18 mouse cellular contexts compared by ENCODE assay signal in the genomic region with DNA sequence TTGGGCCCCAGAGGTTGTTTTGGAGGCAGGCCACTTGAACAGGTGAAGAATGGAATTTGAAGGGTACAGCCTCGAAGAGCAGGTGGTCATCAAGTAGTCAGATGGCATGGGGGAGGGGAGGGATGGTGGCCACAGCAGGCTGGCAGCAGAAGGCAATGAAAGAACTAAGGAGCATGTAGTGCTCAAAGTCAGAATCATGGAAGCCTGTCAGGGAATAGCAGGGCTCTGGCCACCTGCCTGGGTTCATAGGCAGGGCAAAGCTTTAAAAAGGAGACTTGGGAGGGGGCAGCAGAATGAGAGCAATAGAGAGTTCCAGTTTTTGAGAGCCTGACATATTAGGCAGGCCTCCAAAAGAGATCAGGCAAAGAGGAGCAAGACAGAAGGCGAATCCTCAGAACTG.
DNase-seq lines count a peak whose midpoint lies in the region; ATAC-seq and TF ChIP-seq lines count a peak whose summit lies in the region.
"Had no signal": no experiment of that assay in that cellular context is flagged by ENCODE, and none has a peak within 500 bp of the region (broad histone marks: within the 10 kb centered on the region; RNA-seq: fewer than 3 reads in every experiment).

No protein-coding gene starts in this region.

- no peak for DNase-seq in layer of hippocampus, adult 2 months (ENCODE audit: low spot score in 2 of 2)
- DNase-seq in layer of hippocampus, adult 18-20 months (ENCODE audit: low spot score in 2 of 2): no peak
- peak; percentile 96 for DNase-seq in brain, adult 2 months (ENCODE audit: low read depth, low spot score)
- peak; percentile 88 for DNase-seq in cerebellum, adult 11 months
- peak; percentile 99 for DNase-seq in cerebellum, postnatal 10 days
- DNase-seq: forebrain, postnatal 0 days; gastrocnemius, postnatal 36 days; kidney, adult 18-20 months; lung, adult 2 months; right cerebral cortex, postnatal 4 days had no signal

- no peak overlapping the region for H3K4me3 ChIP-seq in layer of hippocampus, adult 2 months
- H3K4me3 ChIP-seq in heart, embryonic 11.5 days (ENCODE audit: low read depth, low read length): no peak overlapping the region
- H3K4me3 ChIP-seq in liver, embryonic 12.5 days: no peak overlapping the region
- H3K4me3 ChIP-seq: forebrain, embryonic 10.5 days; left cerebral cortex, adult 2 months; neural tube, embryonic 12.5 days had no signal

- H3K27ac ChIP-seq in layer of hippocampus, adult 2 months: peak overlapping the region; percentile 9; the same call in 1 of the 2 replicates
- no peak overlapping the region for H3K27ac ChIP-seq in heart, embryonic 11.5 days (ENCODE audit: low read depth, low read length)
- no peak overlapping the region for H3K27ac ChIP-seq in liver, embryonic 12.5 days
- H3K27ac ChIP-seq: forebrain, embryonic 10.5 days; kidney, postnatal 0 days; left cerebral cortex, adult 2 months; neural tube, embryonic 12.5 days; stomach, postnatal 0 days had no signal

- no peak for TF ChIP-seq CTCF in layer of hippocampus, adult 2 months (conservative IDR thresholded peaks at IDR 0.05)

- no peaks in the 10 kb centered on the region for H3K36me3 ChIP-seq in heart, embryonic 11.5 days (ENCODE audit: control insufficient read depth, insufficient read depth, low read length)
- H3K36me3 ChIP-seq in liver, embryonic 12.5 days: no peaks in the 10 kb centered on the region
- H3K36me3 ChIP-seq: forebrain, embryonic 10.5 days; neural tube, embryonic 12.5 days had no signal

- no peaks in the 10 kb centered on the region for H3K9me3 ChIP-seq in heart, embryonic 11.5 days (replicated peaks; ENCODE audit: control insufficient read depth, low read length)
- H3K9me3 ChIP-seq in liver, embryonic 12.5 days (replicated peaks): no peaks in the 10 kb centered on the region
- H3K9me3 ChIP-seq: forebrain, embryonic 10.5 days; neural tube, embryonic 12.5 days had no signal

- no peak overlapping the region for H3K9ac ChIP-seq in heart, embryonic 11.5 days (ENCODE audit: low read depth, low read length)
- H3K9ac ChIP-seq in liver, embryonic 12.5 days: no peak overlapping the region
- H3K9ac ChIP-seq: forebrain, postnatal 0 days; neural tube, embryonic 12.5 days had no signal

- H3K27me3 ChIP-seq in heart, embryonic 11.5 days (ENCODE audit: control insufficient read depth, insufficient read depth, low read length): no peaks in the 10 kb centered on the region
- H3K27me3 ChIP-seq in liver, embryonic 12.5 days (replicated peaks): no peaks in the 10 kb centered on the region
- H3K27me3 ChIP-seq: neural tube, embryonic 12.5 days had no signal

- no peaks in the 10 kb centered on the region for H3K4me1 ChIP-seq in heart, embryonic 11.5 days (ENCODE audit: control insufficient read depth, insufficient read depth, low read length)
- H3K4me1 ChIP-seq in liver, embryonic 12.5 days: no peaks in the 10 kb centered on the region
- H3K4me1 ChIP-seq: forebrain, embryonic 10.5 days; neural tube, embryonic 12.5 days had no signal

- WGBS in heart, embryonic 11.5 days (ENCODE audit: insufficient replicate concordance): 66% methylated on average over 2 of the region's 2 CpGs
- WGBS in liver, embryonic 12.5 days (ENCODE audit: insufficient replicate concordance): 45% methylated on average over 2 of the region's 2 CpGs

- ATAC-seq in heart, embryonic 11.5 days (replicated peaks; ENCODE audit: insufficient number of reproducible peaks, low FRiP score, low TSS enrichment): no peak
- no peak for ATAC-seq in liver, embryonic 12.5 days
- ATAC-seq: forebrain, postnatal 0 days had no signal

- no peak overlapping the region for H3K4me2 ChIP-seq in heart, embryonic 11.5 days
- no peak overlapping the region for H3K4me2 ChIP-seq in liver, embryonic 12.5 days
- H3K4me2 ChIP-seq: liver, embryonic 11.5 days; neural tube, embryonic 12.5 days had no signal

Comparison
In these comparisons a context has a peak if more than half of its experiments do, and no peak if none do; other contexts are left out.
1. DNase-seq: peak in brain, adult 2 months (single experiment), cerebellum, adult 11 months (single experiment) and cerebellum, postnatal 10 days (2 of 2); none in layer of hippocampus, adult 2 months (0 of 2) and layer of hippocampus, adult 18-20 months (0 of 2).